Mouse (Mus musculus): ENCODE measurements around the gene Mt1.

GRCm38 (mm10) chr8:94205736-94206135 lies 26.9 kb downstream of the Mt1 start:
- TF ChIP-seq POLR2A (IDR thresholded peaks at IDR 0.05; ENCODE audit: borderline replicate concordance, low read depth, low read length) (no peak), CTCF (IDR thresholded peaks at IDR 0.05; ENCODE audit: low read depth, low read length) (peak; percentile 67)

Measured in bone marrow macrophage, adult 2 months (primary cell).